Comparison of ENCODE assay signal across 9 mouse cellular contexts in genomic region chr3:84654900-84655784, GRCm38 (mm10). TPM values are rescaled to one million over a fixed set of nuclear protein-coding genes. Genes with fewer than 3 reads are reported as not detected.
DNase-seq lines count a peak whose midpoint lies in the region; ATAC-seq lines count a peak whose summit lies in the region.
"Had no signal": no experiment of that assay in that cellular context is flagged by ENCODE, and none has a peak within 500 bp of the region (broad histone marks: within the 10 kb centered on the region; RNA-seq: fewer than 3 reads in every experiment).

No protein-coding gene starts in this region.

- no peak for ATAC-seq in liver, embryonic 11.5 days (replicated peaks; ENCODE audit: low FRiP score)
- no peak for ATAC-seq in embryonic facial prominence, embryonic 15.5 days (ENCODE audit: insufficient number of reproducible peaks, low FRiP score, low TSS enrichment, low read depth)
- ATAC-seq in intestine, embryonic 14.5 days (replicated peaks; ENCODE audit: low FRiP score, low TSS enrichment, low read depth): peak; percentile 48
- peak; percentile 43 for ATAC-seq in neural tube, embryonic 15.5 days (ENCODE audit: low FRiP score)

- H3K4me2 ChIP-seq in liver, embryonic 11.5 days: peak overlapping the region; percentile 77
- peak overlapping the region; percentile 34 for H3K4me2 ChIP-seq in embryonic facial prominence, embryonic 15.5 days (replicated peaks)
- peak overlapping the region; percentile 45 for H3K4me2 ChIP-seq in intestine, embryonic 14.5 days (ENCODE audit: low read length)
- H3K4me2 ChIP-seq in neural tube, embryonic 15.5 days: peak overlapping the region; percentile 43

- no peak overlapping the region for H3K9ac ChIP-seq in liver, embryonic 11.5 days (ENCODE audit: low read depth, low read length)
- H3K9ac ChIP-seq in embryonic facial prominence, embryonic 15.5 days: no peak overlapping the region
- no peak overlapping the region for H3K9ac ChIP-seq in intestine, embryonic 14.5 days (ENCODE audit: low read length)
- H3K9ac ChIP-seq in neural tube, embryonic 15.5 days (replicated peaks): no peak overlapping the region

- H3K27ac ChIP-seq in liver, embryonic 11.5 days (ENCODE audit: low read depth, low read length): no peak overlapping the region
- H3K27ac ChIP-seq in embryonic facial prominence, embryonic 15.5 days (replicated peaks): no peak overlapping the region
- H3K27ac ChIP-seq in intestine, embryonic 14.5 days (ENCODE audit: low read depth): peak overlapping the region; percentile 35; the same call in 1 of the 2 replicates
- H3K27ac ChIP-seq in neural tube, embryonic 15.5 days (replicated peaks): no peak overlapping the region

- 29% methylated on average over 16 of the region's 16 CpGs for WGBS in liver, embryonic 11.5 days
- WGBS in embryonic facial prominence, embryonic 15.5 days: 18% methylated on average over 16 of the region's 16 CpGs
- WGBS in intestine, embryonic 14.5 days: 18% methylated on average over 16 of the region's 16 CpGs
- 28% methylated on average over 16 of the region's 16 CpGs for WGBS in neural tube, embryonic 15.5 days

- no peaks in the 10 kb centered on the region for H3K36me3 ChIP-seq in liver, embryonic 11.5 days (ENCODE audit: control insufficient read depth, insufficient read depth, low read length)
- no peaks in the 10 kb centered on the region for H3K36me3 ChIP-seq in embryonic facial prominence, embryonic 15.5 days
- H3K36me3 ChIP-seq in intestine, embryonic 14.5 days (ENCODE audit: control insufficient read depth, insufficient read depth, low read length): no peaks in the 10 kb centered on the region
- H3K36me3 ChIP-seq in neural tube, embryonic 15.5 days: no peaks in the 10 kb centered on the region

- H3K9me3 ChIP-seq in liver, embryonic 11.5 days (ENCODE audit: control insufficient read depth, low read length): no peaks in the 10 kb centered on the region
- H3K9me3 ChIP-seq in embryonic facial prominence, embryonic 15.5 days (replicated peaks): no peaks in the 10 kb centered on the region
- no peaks in the 10 kb centered on the region for H3K9me3 ChIP-seq in intestine, embryonic 14.5 days (ENCODE audit: control insufficient read depth, low read length)
- H3K9me3 ChIP-seq in neural tube, embryonic 15.5 days (replicated peaks): no peaks in the 10 kb centered on the region

- no peak for DNase-seq in liver, embryonic 11.5 days (ENCODE audit: low spot score)
- no peak for DNase-seq in liver
- DNase-seq in intestine, embryonic 14.5 days (ENCODE audit: low spot score): no peak
- DNase-seq in thymus, postnatal 14 days: no peak
- no peak for DNase-seq in left cerebral cortex, adult 9 months (ENCODE audit: low spot score in 2 of 2)
- no peak for DNase-seq in frontal cortex, postnatal 14 days (ENCODE audit: low spot score in 2 of 2)
- DNase-seq: kidney, postnatal 14 days had no signal

- peak overlapping the region; percentile 17 for H3K4me3 ChIP-seq in liver, embryonic 11.5 days (ENCODE audit: low read depth, low read length)
- no peak overlapping the region for H3K4me3 ChIP-seq in embryonic facial prominence, embryonic 15.5 days (replicated peaks)
- H3K4me3 ChIP-seq in intestine, embryonic 14.5 days (ENCODE audit: low read depth, low read length): peak overlapping the region; percentile 18; the same call in 1 of the 2 replicates
- H3K4me3 ChIP-seq in neural tube, embryonic 15.5 days (replicated peaks): no peak overlapping the region

- peaks cover 12% of the 10 kb centered on the region for H3K4me1 ChIP-seq in liver, embryonic 11.5 days (replicated peaks; ENCODE audit: control insufficient read depth, insufficient read depth, low read length)
- H3K4me1 ChIP-seq in embryonic facial prominence, embryonic 15.5 days: peaks cover 15% of the 10 kb centered on the region
- H3K4me1 ChIP-seq in intestine, embryonic 14.5 days (replicated peaks; ENCODE audit: control insufficient read depth, insufficient read depth, low read length): peaks cover 18% of the 10 kb centered on the region
- H3K4me1 ChIP-seq in neural tube, embryonic 15.5 days: peaks cover 25% of the 10 kb centered on the region

- H3K27me3 ChIP-seq in liver, embryonic 11.5 days (replicated peaks; ENCODE audit: control insufficient read depth, insufficient read depth, low read length): no peaks in the 10 kb centered on the region
- H3K27me3 ChIP-seq in embryonic facial prominence, embryonic 15.5 days: no peaks in the 10 kb centered on the region
- H3K27me3 ChIP-seq in intestine, embryonic 14.5 days (replicated peaks; ENCODE audit: control insufficient read depth, insufficient read depth, low read length): no peaks in the 10 kb centered on the region
- H3K27me3 ChIP-seq in neural tube, embryonic 15.5 days (replicated peaks): no peaks in the 10 kb centered on the region

RNA-seq across cellular contexts. Expression of gene Tmem154, which starts 10.8 kb away (rescaled TPM):
- 0.60 and 0.89 TPM in 2 replicates for polyA plus RNA-seq in liver, embryonic 11.5 days (2014; fragmentation: Nextera tagmentation; extraction: Ambion mirVana)
- 9.1 and 11.1 TPM in 2 replicates for polyA plus RNA-seq in embryonic facial prominence, embryonic 15.5 days (2015; fragmentation: Nextera tagmentation; extraction: Ambion mirVana)
- polyA plus RNA-seq in intestine, embryonic 14.5 days (2014; fragmentation: Nextera tagmentation; extraction: Ambion mirVana): 0.93 and 1.7 TPM in 2 replicates
- polyA plus RNA-seq in neural tube, embryonic 15.5 days (2015; fragmentation: Nextera tagmentation; extraction: Ambion mirVana): 0.97 and 2.5 TPM in 2 replicates

Comparison
In these comparisons a context has a peak if more than half of its experiments do, and no peak if none do; other contexts are left out.
1. ATAC-seq: peak in intestine, embryonic 14.5 days (single experiment) and neural tube, embryonic 15.5 days (single experiment); none in liver, embryonic 11.5 days (single experiment) and embryonic facial prominence, embryonic 15.5 days (single experiment).
2. H3K4me3 ChIP-seq: peak in liver, embryonic 11.5 days (single experiment) and intestine, embryonic 14.5 days (single experiment); none in embryonic facial prominence, embryonic 15.5 days (single experiment) and neural tube, embryonic 15.5 days (single experiment).
3. Peak in every context shown above with its lines, with median percentiles within 50 percentile points of each other: H3K4me2 ChIP-seq.